Mouse (Mus musculus): ENCODE data around the gene Slc4a5. TPM values are rescaled to one million over a fixed set of nuclear protein-coding genes. Genes with fewer than 3 reads are reported as not detected.

Gene Slc4a5
- 0.57 and 0.68 TPM in 2 replicates for polyA plus RNA-seq (2016; fragmentation: Nextera tagmentation; extraction: Ambion mirVana)

DNA sequence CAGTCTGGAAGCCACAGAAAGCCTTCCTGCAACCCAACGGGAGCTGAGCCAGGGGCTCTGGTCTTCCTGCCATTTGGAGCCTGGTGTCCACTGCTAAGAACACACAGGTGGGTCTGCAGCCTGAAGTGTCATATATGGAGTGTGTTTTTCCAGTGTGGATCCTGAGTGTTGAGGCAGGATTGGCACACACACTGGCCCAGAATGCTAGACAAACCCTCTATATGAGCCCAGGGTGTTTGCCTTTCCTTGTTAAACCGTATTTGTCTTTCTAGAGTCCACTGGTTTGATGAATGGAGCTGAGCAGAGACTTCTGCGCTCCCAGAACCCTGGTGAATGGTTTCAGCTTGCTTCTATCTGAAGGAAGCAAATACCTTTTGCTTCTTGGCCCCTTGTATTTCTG lies at the start of gene Slc4a5:
TSS of gene Slc4a5 (plus strand) at position 15 of the 400 bp plus-strand sequence.
- H3K27me3 ChIP-seq (ENCODE audit: insufficient read depth, poor library complexity, severe bottlenecking): no peaks in the 10 kb centered on the region
- DNase-seq (ENCODE audit: low spot score): no peak
- WGBS: 77% methylated on average over 3 of the region's 3 CpGs
- no peak within 1 kb of the TSS for H3K27ac ChIP-seq
- H3K9me3 ChIP-seq: no peaks in the 10 kb centered on the region
- H3K4me1 ChIP-seq: no peaks in the 10 kb centered on the region
- no peaks in the 10 kb centered on the region for H3K36me3 ChIP-seq
- no peak within 1 kb of the TSS for H3K4me3 ChIP-seq

DNA sequence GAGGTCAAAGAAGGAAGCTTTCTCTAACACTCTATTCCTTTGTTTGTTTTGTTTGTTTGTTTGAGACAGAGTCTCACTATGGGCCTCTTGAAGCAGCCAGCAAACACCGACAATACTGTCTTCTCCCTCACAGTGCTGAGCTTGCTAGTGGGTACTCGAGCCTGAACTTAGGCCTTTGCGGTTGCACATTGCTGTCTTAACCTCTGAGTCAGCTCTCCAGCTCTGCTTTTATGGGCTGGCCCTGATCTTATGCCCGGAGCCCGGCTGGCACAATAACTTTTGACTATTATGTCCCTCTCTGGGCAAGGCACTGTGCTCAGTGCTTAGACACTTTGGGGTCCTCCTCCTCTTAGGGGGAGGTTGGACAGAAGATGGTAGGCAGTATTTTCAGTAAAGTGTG lies 49.8 kb upstream of the Slc4a5 start:
- no peak overlapping the region for H3K27ac ChIP-seq
- H3K9me3 ChIP-seq: no peaks in the 10 kb centered on the region
- H3K27me3 ChIP-seq (ENCODE audit: insufficient read depth, poor library complexity, severe bottlenecking): no peaks in the 10 kb centered on the region
- H3K36me3 ChIP-seq: no peaks in the 10 kb centered on the region
- H3K4me1 ChIP-seq: peaks cover 37% of the 10 kb centered on the region
- 84% methylated on average over 5 of the region's 5 CpGs for WGBS
- no peak for DNase-seq (ENCODE audit: low spot score)
- H3K4me3 ChIP-seq: no peak overlapping the region

DNA sequence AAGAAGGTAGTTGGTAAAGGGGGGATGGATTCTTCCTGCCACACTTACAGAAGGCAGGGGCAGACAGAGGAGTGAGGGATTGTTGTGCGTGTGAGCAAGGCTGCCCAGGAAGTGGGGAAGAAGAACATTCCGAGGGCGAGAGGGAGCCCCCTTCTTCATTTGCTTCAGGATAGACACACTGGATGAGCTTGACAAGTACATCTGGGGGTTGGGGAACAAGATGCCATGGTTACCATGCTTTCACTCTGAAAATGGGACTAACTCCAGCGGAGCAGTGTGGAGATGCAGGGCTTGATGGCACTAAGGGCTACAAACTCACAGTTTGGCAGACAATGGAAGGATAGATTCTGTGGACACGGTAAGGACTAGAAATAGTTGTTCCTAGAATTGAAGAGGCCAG lies 48.6 kb upstream of the Slc4a5 start:
- no peak for DNase-seq (ENCODE audit: low spot score)
- Histone ChIP-seq H3K9me3 (no peaks in the 10 kb centered on the region), H3K4me1 (peaks cover 37% of the 10 kb centered on the region), H3K4me3 (no peak overlapping the region), H3K27me3 (ENCODE audit: insufficient read depth, poor library complexity, severe bottlenecking) (no peaks in the 10 kb centered on the region), H3K36me3 (peaks cover under 1% of the 10 kb centered on the region; the same call in 1 of the 2 replicates), H3K27ac (no peak overlapping the region)
- 81% methylated on average over 5 of the region's 5 CpGs for WGBS

DNA sequence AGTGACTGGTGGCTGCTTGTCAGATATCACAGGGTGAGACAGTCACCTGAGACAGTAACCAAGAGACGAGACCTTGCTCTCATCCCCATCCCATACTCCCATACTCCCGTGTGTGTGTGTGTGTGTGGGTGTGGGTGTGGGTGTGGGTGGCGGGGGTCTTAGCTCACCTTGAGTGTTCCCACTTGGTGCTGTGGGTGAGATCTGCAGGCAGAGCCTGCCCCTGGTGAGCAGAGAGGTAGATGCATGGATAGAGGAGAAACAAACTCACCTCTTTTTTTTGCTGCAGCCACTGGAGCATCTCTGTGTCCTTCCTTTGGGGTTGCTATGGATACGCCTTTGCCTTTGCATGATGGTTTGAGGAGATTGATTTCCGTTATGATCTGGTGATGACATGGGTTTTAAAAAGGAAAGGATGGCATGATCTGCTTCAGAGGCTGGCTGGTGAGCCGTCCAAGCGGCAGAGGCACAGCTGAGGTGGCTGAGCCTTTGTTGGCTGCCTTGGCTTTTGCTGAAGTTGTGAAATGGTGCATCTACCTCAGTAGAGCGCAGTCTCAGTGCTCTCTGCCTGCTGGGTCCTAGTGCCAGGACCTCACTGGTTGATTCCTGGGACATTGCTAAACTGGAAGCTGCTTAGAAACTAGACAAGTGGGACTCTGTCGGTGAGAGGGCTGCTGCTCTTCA lies 47.2 kb upstream of the Slc4a5 start:
- Histone ChIP-seq H3K27me3 (ENCODE audit: insufficient read depth, poor library complexity, severe bottlenecking) (no peaks in the 10 kb centered on the region), H3K36me3 (peaks cover 8% of the 10 kb centered on the region), H3K27ac (no peak overlapping the region), H3K9me3 (no peaks in the 10 kb centered on the region), H3K4me1 (peaks cover 26% of the 10 kb centered on the region), H3K4me3 (no peak overlapping the region)
- WGBS: 66% methylated on average over 9 of the region's 9 CpGs
- DNase-seq (ENCODE audit: low spot score): no peak

DNA sequence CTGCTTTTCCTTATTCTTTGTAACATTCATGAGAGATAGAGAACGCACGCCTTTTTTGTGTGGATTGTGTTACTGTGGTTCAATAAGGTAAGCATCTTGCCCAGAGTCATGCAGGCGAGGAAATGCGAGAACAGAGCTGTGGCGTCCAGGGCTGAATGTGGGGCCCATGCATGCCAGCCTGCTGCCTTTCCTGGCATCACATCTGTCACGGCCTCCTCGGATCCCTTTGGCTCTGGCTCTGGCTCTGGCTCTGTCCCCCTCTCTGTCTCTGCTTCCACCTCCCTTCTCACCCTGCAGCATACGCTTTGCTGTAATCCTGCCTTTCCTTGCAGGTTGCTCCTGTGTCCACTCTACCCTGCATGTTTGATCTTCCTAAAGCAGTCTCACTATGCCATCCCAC lies 43.6 kb upstream of the Slc4a5 start:
- no peaks in the 10 kb centered on the region for H3K9me3 ChIP-seq
- H3K4me1 ChIP-seq: peaks cover 37% of the 10 kb centered on the region
- H3K27me3 ChIP-seq (ENCODE audit: insufficient read depth, poor library complexity, severe bottlenecking): no peaks in the 10 kb centered on the region
- 90% methylated on average over 8 of the region's 8 CpGs for WGBS
- DNase-seq (ENCODE audit: low spot score): no peak
- H3K4me3 ChIP-seq: no peak overlapping the region
- H3K36me3 ChIP-seq: peaks cover 9% of the 10 kb centered on the region
- H3K27ac ChIP-seq: no peak overlapping the region

DNA sequence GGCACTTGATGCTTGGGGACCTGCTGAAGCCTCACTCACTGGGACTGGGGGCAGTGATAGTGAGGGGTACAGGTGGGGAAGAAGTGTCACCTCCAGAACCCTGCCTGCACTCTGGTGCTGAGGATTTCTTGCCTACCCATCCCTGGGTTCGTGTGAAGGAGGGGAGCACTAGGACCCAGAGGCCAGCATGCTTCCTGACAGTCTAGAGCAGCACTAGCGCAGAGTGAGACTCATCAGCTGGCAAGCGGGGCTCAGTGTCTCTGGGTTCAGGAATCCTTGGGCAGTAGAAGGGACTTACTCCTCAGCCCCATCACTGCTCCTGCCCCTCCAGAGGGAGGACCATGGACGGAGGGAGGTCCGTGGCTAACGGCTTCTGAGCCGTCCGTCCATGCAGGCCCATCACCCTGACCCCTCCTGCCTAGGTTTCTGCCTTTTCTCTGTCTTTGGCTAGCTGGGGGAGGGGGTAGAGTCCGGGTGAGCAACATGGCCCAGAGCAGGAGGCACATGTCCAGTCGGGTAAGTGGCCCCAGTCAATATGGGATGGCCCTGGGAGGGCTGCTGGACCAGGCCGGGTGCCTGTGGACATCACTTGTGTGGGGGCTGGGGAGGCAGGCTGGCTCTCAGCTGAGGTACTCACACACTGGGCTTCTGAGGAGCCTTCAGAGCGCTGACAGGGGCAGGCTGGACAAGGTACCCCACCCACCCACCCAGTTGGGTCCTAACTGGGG lies 40.1 kb upstream of the Slc4a5 start:
- H3K4me3 ChIP-seq: peak overlapping the region; percentile 51
- H3K36me3 ChIP-seq: peaks cover 32% of the 10 kb centered on the region
- WGBS: 18% methylated on average over 12 of the region's 12 CpGs
- H3K27ac ChIP-seq: peak overlapping the region; percentile 47; the same call in 1 of the 2 replicates
- H3K9me3 ChIP-seq: no peaks in the 10 kb centered on the region
- no peaks in the 10 kb centered on the region for H3K27me3 ChIP-seq (ENCODE audit: insufficient read depth, poor library complexity, severe bottlenecking)
- peaks cover 19% of the 10 kb centered on the region for H3K4me1 ChIP-seq
- DNase-seq (ENCODE audit: low spot score): no peak

DNA sequence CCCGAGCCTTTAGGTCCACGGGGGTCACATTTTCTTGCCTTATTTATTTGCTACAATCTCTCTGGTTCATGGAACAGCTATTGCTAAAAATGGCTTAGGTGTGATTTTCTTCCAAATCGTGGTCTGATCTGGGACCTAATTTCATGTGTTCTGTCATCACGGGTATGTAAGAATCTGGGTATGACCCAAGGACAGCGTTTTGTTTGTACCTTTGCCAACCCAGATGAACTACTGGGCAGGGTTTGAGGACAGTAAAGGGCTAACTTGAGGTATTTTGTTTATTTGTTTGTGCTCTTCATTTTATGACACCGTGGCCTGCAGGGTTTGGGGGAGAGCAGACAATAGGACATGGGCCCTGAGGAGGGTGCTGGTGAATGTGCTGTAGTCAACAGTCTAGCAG lies 39.0 kb upstream of the Slc4a5 start:
- WGBS: 80% methylated on average over 6 of the region's 6 CpGs

DNA sequence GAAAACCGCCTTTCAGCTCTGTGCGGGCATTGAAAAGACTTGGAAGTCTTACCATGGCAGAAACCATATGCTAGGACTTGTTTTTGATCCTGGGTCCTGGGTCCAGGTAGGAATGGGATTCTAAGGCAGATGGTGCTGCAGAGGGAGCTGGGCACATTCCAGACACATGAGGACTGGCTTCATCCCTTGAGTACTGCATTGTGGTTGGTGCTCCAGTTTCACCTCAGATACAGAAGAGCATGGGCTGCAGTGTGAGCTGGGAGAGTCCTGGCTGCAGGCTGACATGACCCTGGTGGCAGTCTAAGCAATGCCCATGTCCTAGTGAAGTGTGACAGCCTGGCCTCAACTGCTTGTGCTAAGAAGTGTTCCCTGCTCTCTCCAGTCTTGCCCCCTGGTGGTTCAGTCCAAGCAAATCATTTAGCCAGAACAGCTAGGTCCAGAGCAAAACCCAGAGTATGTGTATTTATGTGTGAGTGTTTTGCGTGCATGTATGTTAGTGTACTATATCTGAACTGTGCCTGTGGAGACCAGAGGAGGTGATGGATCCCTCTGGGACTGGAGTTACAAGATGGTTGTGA lies 34.7 kb upstream of the Slc4a5 start:
- H3K4me3 ChIP-seq: no peak overlapping the region
- H3K27ac ChIP-seq: no peak overlapping the region
- H3K36me3 ChIP-seq: peaks cover 49% of the 10 kb centered on the region
- H3K4me1 ChIP-seq: peaks cover 30% of the 10 kb centered on the region
- 91% methylated on average over 3 of the region's 3 CpGs for WGBS
- H3K27me3 ChIP-seq (ENCODE audit: insufficient read depth, poor library complexity, severe bottlenecking): no peaks in the 10 kb centered on the region
- DNase-seq (ENCODE audit: low spot score): no peak
- H3K9me3 ChIP-seq: no peaks in the 10 kb centered on the region

More for the DNA sequence above, 39.0 kb upstream of the Slc4a5 start:
- H3K4me1 ChIP-seq: peaks cover 24% of the 10 kb centered on the region
- H3K9me3 ChIP-seq: no peaks in the 10 kb centered on the region
- peaks cover 39% of the 10 kb centered on the region for H3K36me3 ChIP-seq
- H3K4me3 ChIP-seq: no peak overlapping the region
- no peaks in the 10 kb centered on the region for H3K27me3 ChIP-seq (ENCODE audit: insufficient read depth, poor library complexity, severe bottlenecking)
- DNase-seq (ENCODE audit: low spot score): no peak
- H3K27ac ChIP-seq: no peak overlapping the region

DNA sequence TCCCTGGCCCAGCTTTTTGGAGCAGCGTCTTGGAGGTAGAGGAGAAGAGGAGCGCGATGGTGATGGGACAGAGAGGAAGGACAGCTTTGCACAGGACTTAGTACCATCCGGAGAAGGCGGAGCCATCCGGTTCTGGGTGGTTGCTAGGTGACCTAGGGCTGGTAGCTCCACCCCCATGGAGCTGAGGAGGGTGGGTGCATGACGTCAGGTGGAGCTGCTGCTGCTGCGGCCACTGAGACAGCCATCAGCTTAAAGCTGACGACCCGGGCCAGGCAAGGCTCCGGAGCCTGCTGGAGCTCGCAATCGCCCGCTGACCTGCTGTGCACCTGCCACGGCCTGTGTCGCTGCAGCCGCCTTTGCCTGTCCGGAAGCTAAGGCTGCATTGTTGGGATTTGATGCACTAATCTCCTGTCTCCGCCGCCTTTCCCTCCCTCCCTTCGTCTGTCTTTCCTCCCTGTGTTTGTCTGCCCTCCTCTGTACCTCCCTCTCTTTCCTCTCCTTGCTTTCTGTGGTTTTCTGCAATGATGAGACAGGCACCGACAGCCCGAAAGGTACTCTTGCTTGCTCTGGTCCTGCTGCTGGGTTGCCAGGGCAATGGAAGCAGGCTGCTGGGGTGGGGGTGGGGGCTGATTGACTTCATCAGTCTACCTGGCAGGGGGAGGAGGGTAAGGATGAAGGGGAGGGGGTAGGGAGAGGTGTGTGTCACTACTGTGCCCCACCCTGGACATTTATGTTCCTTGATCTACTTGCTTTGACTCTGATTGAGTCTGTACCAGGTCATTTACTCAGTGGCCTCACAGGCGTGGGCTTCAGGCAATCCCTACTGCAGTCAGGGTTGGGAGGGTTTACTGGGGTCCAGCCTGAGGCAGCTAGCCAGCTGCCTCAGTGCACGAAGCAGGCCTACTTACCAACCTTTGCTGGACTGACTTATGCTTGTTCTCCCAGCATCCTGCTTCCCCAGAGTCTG lies 33.5 kb upstream of the Slc4a5 start:
- peaks cover 25% of the 10 kb centered on the region for H3K4me1 ChIP-seq
- H3K36me3 ChIP-seq: peaks cover 61% of the 10 kb centered on the region
- DNase-seq (ENCODE audit: low spot score): no peak
- no peaks in the 10 kb centered on the region for H3K9me3 ChIP-seq
- 11% methylated on average over 25 of the region's 25 CpGs for WGBS
- H3K4me3 ChIP-seq: peak overlapping the region; percentile 42
- H3K27ac ChIP-seq: peak overlapping the region; percentile 19; the same call in 1 of the 2 replicates
- H3K27me3 ChIP-seq (ENCODE audit: insufficient read depth, poor library complexity, severe bottlenecking): no peaks in the 10 kb centered on the region

DNA sequence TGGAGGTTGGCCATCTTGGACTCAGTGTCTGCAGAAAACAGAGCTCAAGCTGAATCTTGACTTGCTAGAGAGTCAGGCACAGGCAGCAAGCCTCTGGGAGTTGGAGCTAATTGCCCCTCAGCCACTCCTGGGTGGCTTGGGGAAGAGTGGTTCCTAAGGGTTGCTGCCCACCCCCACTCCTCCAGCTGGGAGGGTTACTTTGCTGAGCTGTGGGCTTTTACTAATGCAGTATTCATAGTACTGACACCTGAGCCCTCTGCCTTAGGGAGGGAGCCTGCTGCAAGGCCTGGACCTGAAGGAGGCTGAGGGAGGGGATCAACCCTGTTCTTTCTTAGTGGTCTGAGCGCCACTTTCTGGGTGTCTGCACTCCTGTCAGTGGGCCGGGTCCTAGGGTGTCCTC lies 32.7 kb upstream of the Slc4a5 start:
- no peak for DNase-seq (ENCODE audit: low spot score)
- 0 out of 2 replicates have a peak overlapping the region, but pooled peaks have one; percentile 37 for H3K27ac ChIP-seq

DNA sequence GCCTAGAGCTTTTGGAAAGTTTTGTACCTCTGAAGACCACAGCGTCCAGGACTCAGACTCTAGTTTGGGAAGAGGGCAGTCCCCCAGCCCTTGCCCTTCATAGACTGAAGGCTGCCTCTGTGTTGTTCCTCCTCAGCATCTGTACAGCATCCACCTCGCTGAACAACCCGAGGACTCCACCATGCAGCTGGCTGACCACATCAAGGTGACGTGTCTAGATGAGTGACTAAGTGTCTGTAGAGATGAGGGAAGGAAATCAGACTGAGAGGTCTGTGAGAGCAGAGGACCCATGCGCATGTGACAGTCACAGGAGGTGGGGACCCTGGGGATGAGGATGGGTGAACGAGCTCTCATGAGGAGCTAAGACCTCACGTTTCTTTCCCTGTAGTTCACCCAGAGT lies 26.1 kb upstream of the Slc4a5 start:
- Histone ChIP-seq H3K27ac (no peak overlapping the region), H3K9me3 (no peaks in the 10 kb centered on the region), H3K4me3 (no peak overlapping the region), H3K27me3 (ENCODE audit: insufficient read depth, poor library complexity, severe bottlenecking) (no peaks in the 10 kb centered on the region), H3K36me3 (peaks cover 99% of the 10 kb centered on the region), H3K4me1 (peaks cover 21% of the 10 kb centered on the region)
- no peak for DNase-seq (ENCODE audit: low spot score)
- WGBS: 87% methylated on average over 7 of the region's 7 CpGs

More for the DNA sequence above, 32.7 kb upstream of the Slc4a5 start:
- H3K9me3 ChIP-seq: no peaks in the 10 kb centered on the region
- no peaks in the 10 kb centered on the region for H3K27me3 ChIP-seq (ENCODE audit: insufficient read depth, poor library complexity, severe bottlenecking)
- no peak overlapping the region for H3K4me3 ChIP-seq
- 78% methylated on average over 2 of the region's 2 CpGs for WGBS
- peaks cover 25% of the 10 kb centered on the region for H3K4me1 ChIP-seq
- H3K36me3 ChIP-seq: peaks cover 69% of the 10 kb centered on the region

DNA sequence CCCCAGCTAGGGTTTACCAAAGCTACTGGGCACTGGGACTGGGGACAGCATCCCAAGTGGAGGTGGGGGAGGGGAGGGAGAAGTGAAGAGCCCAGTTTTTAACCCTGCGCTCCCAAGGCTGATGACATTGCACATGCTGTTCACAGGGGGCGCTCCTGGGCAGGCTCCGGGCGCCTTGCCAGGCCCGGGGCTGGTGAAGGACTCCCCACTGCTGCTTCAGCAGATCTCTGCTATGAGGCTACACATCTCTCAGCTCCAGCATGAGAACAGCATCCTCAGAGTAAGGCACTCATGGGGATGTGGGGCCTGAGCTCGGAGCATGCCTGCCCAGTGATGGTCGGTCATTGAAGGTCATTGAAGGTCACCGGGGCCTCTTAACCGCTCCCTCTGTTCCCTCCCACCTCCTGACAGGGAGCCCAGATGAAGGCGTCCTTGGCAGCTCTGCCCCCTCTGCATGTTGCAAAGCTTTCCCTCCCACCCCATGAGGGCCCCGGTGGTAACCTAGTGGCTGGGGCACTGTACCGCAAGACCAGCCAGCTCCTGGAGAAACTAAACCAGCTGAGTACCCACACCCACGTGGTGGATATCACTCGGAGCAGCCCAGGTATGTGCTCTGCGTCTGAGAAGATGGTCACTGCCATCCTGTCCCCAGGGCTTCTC lies 22.2 kb upstream of the Slc4a5 start:
- H3K4me1 ChIP-seq: peaks cover 21% of the 10 kb centered on the region
- 39% methylated on average over 15 of the region's 15 CpGs for WGBS
- H3K27ac ChIP-seq: peak overlapping the region; percentile 63
- H3K36me3 ChIP-seq: peaks cover 91% of the 10 kb centered on the region
- no peaks in the 10 kb centered on the region for H3K27me3 ChIP-seq (ENCODE audit: insufficient read depth, poor library complexity, severe bottlenecking)
- DNase-seq (ENCODE audit: low spot score): no peak
- no peaks in the 10 kb centered on the region for H3K9me3 ChIP-seq
- no peak overlapping the region for H3K4me3 ChIP-seq

Data from heart, embryonic 10.5 days (tissue).